Mouse (Mus musculus) erythroblast, embryonic 14.5 days (primary cell): ENCODE measurements at regions not wholly inside any gene's neighbourhood (a gene's known extent, or its start where the extent isn't known, plus 50 kb on each side); places are given as distances from the start of the nearest gene placed in this dataset.

ENCODE experiments used
- GATA1 ChIP-seq: IDR thresholded peaks from 2 replicates; pipeline ENCODE4 v1.6.1; 2012; ENCODE audit warnings: low read length, inconsistent platforms, mixed read lengths
- TAL1 ChIP-seq: IDR thresholded peaks from 3 replicates; pipeline ENCODE4 v1.6.1; 2012; ENCODE audit warnings: low read length, inconsistent platforms, mixed read lengths

DNA sequence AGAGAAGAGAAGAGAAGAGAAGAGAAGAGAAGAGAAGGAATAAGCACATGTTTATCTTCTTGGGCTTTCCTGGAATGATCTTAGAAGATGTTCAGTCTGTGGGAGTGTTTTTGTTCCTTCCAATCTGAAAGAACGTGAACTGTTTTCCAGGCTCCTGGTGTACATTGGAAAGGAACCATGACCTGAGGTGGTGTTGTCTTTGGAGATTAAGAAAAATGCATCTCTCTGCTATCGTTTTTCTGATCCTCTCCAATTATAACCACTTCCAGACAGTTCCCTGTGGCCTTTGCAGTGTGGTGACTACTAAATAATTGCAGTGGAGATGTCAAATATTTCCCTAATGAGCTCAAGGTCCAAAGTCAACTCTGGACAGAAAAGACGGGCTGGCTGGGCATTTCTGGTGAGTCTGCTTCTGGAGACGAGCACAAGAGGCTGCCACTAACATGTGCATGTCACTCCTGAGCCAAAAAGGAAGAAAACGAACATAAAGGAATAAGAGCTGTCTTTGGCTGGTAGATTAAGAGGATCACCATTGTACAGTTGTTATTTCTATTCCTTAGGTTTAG lies 431.7 kb downstream of the Adgrl2 start:
- no peak for TF ChIP-seq GATA1
- no peak for TF ChIP-seq TAL1
